Mouse (Mus musculus): ENCODE data around the gene Orm2. TPM values are rescaled to one million over a fixed set of nuclear protein-coding genes. Genes with fewer than 3 reads are reported as not detected.

Orm2 gene
- polyA plus RNA-seq, 1 experiment from 2014 or later, result not detected

GRCm38 (mm10) chr4:63410583-63410934 is 48.3 kb downstream of the Orm2 start:
- TF ChIP-seq EP300 (IDR thresholded peaks at IDR 0.05; ENCODE audit: low read depth) (no peak), CTCF (IDR thresholded peaks at IDR 0.05; ENCODE audit: low read depth) (no peak)
- Histone ChIP-seq H3K4me2 (ENCODE audit: low read depth, low read length) (peak overlapping the region; percentile 95), H3K36me3 (replicated peaks; ENCODE audit: insufficient read depth, low read length) (no peaks in the 10 kb centered on the region), H3K9me3 (ENCODE audit: low read length) (no peaks in the 10 kb centered on the region), H3K9ac (replicated peaks) (peak overlapping the region; percentile 56; the same call in 1 of the 2 replicates), H3K27me3 (ENCODE audit: insufficient read depth, low read length) (peaks cover 6% of the 10 kb centered on the region; the same call in 1 of the 2 replicates), H3K27ac (ENCODE audit: low read depth) (peak overlapping the region; percentile 18; the same call in 1 of the 2 replicates), H3K4me3 (ENCODE audit: low read depth, low read length) (peak overlapping the region; percentile 53), H3K4me1 (ENCODE audit: insufficient read depth) (peaks cover 18% of the 10 kb centered on the region)
- DNase-seq (peak; percentile 94), ATAC-seq (peak; percentile 92)
- WGBS (ENCODE audit: insufficient replicate concordance), result 2% methylated on average over 19 of the region's 19 CpGs

GRCm38 (mm10) chr4:63411222-63411621 is 49.0 kb downstream of the Orm2 start:
- no peaks in the 10 kb centered on the region for H3K36me3 ChIP-seq (replicated peaks; ENCODE audit: insufficient read depth, low read length)
- no peak overlapping the region for H3K27ac ChIP-seq (ENCODE audit: low read depth)
- peaks cover 13% of the 10 kb centered on the region for H3K4me1 ChIP-seq (ENCODE audit: insufficient read depth)
- TF ChIP-seq CTCF (IDR thresholded peaks at IDR 0.05; ENCODE audit: low read depth) (no peak), EP300 (IDR thresholded peaks at IDR 0.05; ENCODE audit: low read depth) (no peak)
- H3K4me3 ChIP-seq (ENCODE audit: low read depth, low read length), result no peak overlapping the region
- H3K4me2 ChIP-seq (ENCODE audit: low read depth, low read length), result no peak overlapping the region
- ATAC-seq (no peak), DNase-seq (no peak)
- peaks cover 6% of the 10 kb centered on the region; the same call in 1 of the 2 replicates for H3K27me3 ChIP-seq (ENCODE audit: insufficient read depth, low read length)
- H3K9ac ChIP-seq (replicated peaks), result no peak overlapping the region
- no peaks in the 10 kb centered on the region for H3K9me3 ChIP-seq (ENCODE audit: low read length)
- 64% methylated on average over 5 of the region's 5 CpGs for WGBS (ENCODE audit: insufficient replicate concordance)

GRCm38 (mm10) chr4:63414951-63415350 is 52.7 kb downstream of the Orm2 start:
- DNase-seq, result no peak
- peaks cover 4% of the 10 kb centered on the region; the same call in 1 of the 2 replicates for H3K4me1 ChIP-seq (ENCODE audit: insufficient read depth)
- H3K9me3 ChIP-seq (ENCODE audit: low read length), result no peaks in the 10 kb centered on the region
- H3K4me3 ChIP-seq (ENCODE audit: low read depth, low read length), result no peak overlapping the region
- H3K36me3 ChIP-seq (replicated peaks; ENCODE audit: insufficient read depth, low read length), result no peaks in the 10 kb centered on the region
- ATAC-seq, result no peak
- peaks cover 3% of the 10 kb centered on the region; the same call in 1 of the 2 replicates for H3K27me3 ChIP-seq (ENCODE audit: insufficient read depth, low read length)
- TF ChIP-seq CTCF (IDR thresholded peaks at IDR 0.05; ENCODE audit: low read depth) (no peak), EP300 (IDR thresholded peaks at IDR 0.05; ENCODE audit: low read depth) (no peak)
- 50% methylated on average over 5 of the region's 5 CpGs for WGBS (ENCODE audit: insufficient replicate concordance)
- no peak overlapping the region for H3K4me2 ChIP-seq (ENCODE audit: low read depth, low read length)
- no peak overlapping the region for H3K27ac ChIP-seq (ENCODE audit: low read depth)
- H3K9ac ChIP-seq (replicated peaks), result no peak overlapping the region

Other genes starting within 250 kb of the Orm2 start
- gene Ambp, start 207.7 kb upstream of the Orm2 start, polyA plus RNA-seq (2015; fragmentation: Nextera tagmentation; extraction: Ambion mirVana), result 2,449 and 2,507 TPM in 2 replicates
- gene Kif12, start 190.3 kb upstream of the Orm2 start, polyA plus RNA-seq (2015; fragmentation: Nextera tagmentation; extraction: Ambion mirVana), result 0.40 and 0.59 TPM in 2 replicates
- gene Col27a1, start 148.4 kb upstream of the Orm2 start, polyA plus RNA-seq (2015; fragmentation: Nextera tagmentation; extraction: Ambion mirVana), result 2.1 and 2.8 TPM in 2 replicates
- 2.5 and 4.5 TPM in 2 replicates for gene Orm1, start 17.9 kb upstream of the Orm2 start, polyA plus RNA-seq (2015; fragmentation: Nextera tagmentation; extraction: Ambion mirVana)
- gene Orm3, start 6.3 kb upstream of the Orm2 start, polyA plus RNA-seq (2015; fragmentation: Nextera tagmentation; extraction: Ambion mirVana), result not detected in 2 replicates
- 4.6 and 5.2 TPM in 2 replicates for gene Akna, start 40.9 kb downstream of the Orm2 start, polyA plus RNA-seq (2015; fragmentation: Nextera tagmentation; extraction: Ambion mirVana)
- gene Whrn, start 133.5 kb downstream of the Orm2 start, polyA plus RNA-seq (2015; fragmentation: Nextera tagmentation; extraction: Ambion mirVana), result 0.61 and 0.64 TPM in 2 replicates
- gene Atp6v1g1, start 182.3 kb downstream of the Orm2 start, polyA plus RNA-seq (2015; fragmentation: Nextera tagmentation; extraction: Ambion mirVana), result 148 and 152 TPM in 2 replicates
- 13.1 and 17.3 TPM in 2 replicates for gene Tmem268, start 196.3 kb downstream of the Orm2 start, polyA plus RNA-seq (2015; fragmentation: Nextera tagmentation; extraction: Ambion mirVana)
- gene Gm11213, start 242.8 kb downstream of the Orm2 start, polyA plus RNA-seq (2015; fragmentation: Nextera tagmentation; extraction: Ambion mirVana), result not detected in 2 replicates

All from liver, postnatal 0 days (tissue).